Mouse (Mus musculus): ENCODE measurements around the gene Vgf.

- no peak for TF ChIP-seq TCF12 (IDR thresholded peaks at IDR 0.05; ENCODE audit: insufficient read depth, poor library complexity, severe bottlenecking)
- no peak for TF ChIP-seq USF1 (IDR thresholded peaks at IDR 0.05; ENCODE audit: low read depth)
- no peak for TF ChIP-seq E2F4 (IDR thresholded peaks at IDR 0.05; ENCODE audit: insufficient read depth)
- no peak for TF ChIP-seq MAX (IDR thresholded peaks at IDR 0.05; ENCODE audit: low read depth)
- TF ChIP-seq POLR2A (IDR thresholded peaks at IDR 0.05; ENCODE audit: insufficient read length, low read depth), result no peak
- no peak for TF ChIP-seq TCF3 (IDR thresholded peaks at IDR 0.05; ENCODE audit: insufficient read length, low read depth)
- TF ChIP-seq MYOG (IDR thresholded peaks at IDR 0.05; ENCODE audit: control insufficient read depth in 1 of 3, insufficient read depth in 1 of 3, insufficient read length in 2 of 3, low read depth in 2 of 3), result no peak
- no peak for TF ChIP-seq SRF (IDR thresholded peaks at IDR 0.05; ENCODE audit: control insufficient read depth, insufficient read length, low read depth)
These were observed 49.5 kb downstream of the Vgf start for GRCm38 (mm10) chr5:137075726-137076125.

All from myocyte (in vitro differentiated cells).